Mouse (Mus musculus) fibroblast of lung, adult 2 months (primary cell): Measurements from ENCODE around the gene Hist1h4m.
"Not testable (repeated sequence)": the region's sequence is repeated elsewhere in the genome, so short reads cannot be mapped to it uniquely, and the experiment has no call there.

Experiments used
- DNase-seq: peaks from one replicate; pipeline ENCODE4 v3.0.0-alpha.2; 2011; ENCODE audit warnings: low read depth

Hist1h4m gene

GRCm38 (mm10) chr13:21811539-21811938 lies at the start of gene Hist1h4m:
Gene Hist1h4m, plus strand, starts transcription at chr13:21811746.
- not testable (repeated sequence) for DNase-seq

GRCm38 (mm10) chr13:21778814-21779766 lies 32.5 kb upstream of the Hist1h4m start:
- peak; percentile 85 for DNase-seq

- DNase-seq: no peak
Measured at GRCm38 (mm10) chr13:21779767-21780731, 31.5 kb upstream of the Hist1h4m start, which contains the start of gene Hist1h1b. Gene Hist1h1b, minus strand, starts transcription at chr13:21780625.

- no peak for DNase-seq
Measured at GRCm38 (mm10) chr13:21781021-21781555, 30.5 kb upstream of the Hist1h4m start.

GRCm38 (mm10) chr13:21781639-21782038 lies 29.9 kb upstream of the Hist1h4m start:
- DNase-seq: no peak

GRCm38 (mm10) chr13:21782361-21783254 lies 28.9 kb upstream of the Hist1h4m start:
- DNase-seq: not testable (repeated sequence)

GRCm38 (mm10) chr13:21783255-21783617 lies 28.3 kb upstream of the Hist1h4m start, which contains the start of gene Hist1h3i:
Gene Hist1h3i, minus strand, starts transcription at chr13:21783370.
- peak; percentile 79 for DNase-seq

- no peak for DNase-seq
Measured at GRCm38 (mm10) chr13:21783734-21784161, 27.8 kb upstream of the Hist1h4m start.

GRCm38 (mm10) chr13:21784311-21784710 lies 27.2 kb upstream of the Hist1h4m start:
- DNase-seq: no peak

- no peak for DNase-seq
Measured at GRCm38 (mm10) chr13:21786189-21786898, 25.2 kb upstream of the Hist1h4m start.

- DNase-seq: peak; percentile 98
Measured at GRCm38 (mm10) chr13:21786899-21787629, 24.5 kb upstream of the Hist1h4m start, which contains the start of the genes Hist1h2an and Hist1h2bp. Gene Hist1h2an, minus strand, starts transcription at chr13:21787218. Gene Hist1h2bp, plus strand, starts transcription at chr13:21787461.

GRCm38 (mm10) chr13:21787760-21788593 lies 23.6 kb upstream of the Hist1h4m start:
- no peak for DNase-seq

GRCm38 (mm10) chr13:21789925-21790324 lies 21.6 kb upstream of the Hist1h4m start:
- no peak for DNase-seq

- DNase-seq: no peak
Measured at GRCm38 (mm10) chr13:21790601-21791283, 20.8 kb upstream of the Hist1h4m start.

GRCm38 (mm10) chr13:21795584-21795983 lies 16.0 kb upstream of the Hist1h4m start:
- DNase-seq: no peak

- not testable (repeated sequence) for DNase-seq
Measured at GRCm38 (mm10) chr13:21797163-21797562, 14.4 kb upstream of the Hist1h4m start.

- not testable (repeated sequence) for DNase-seq
Measured at GRCm38 (mm10) chr13:21803058-21803457, 8.5 kb upstream of the Hist1h4m start.

- not testable (repeated sequence) for DNase-seq
Measured at GRCm38 (mm10) chr13:21810073-21810472, 1.5 kb upstream of the Hist1h4m start, which contains the start of the genes Hist1h2bq and Hist1h2ao. Gene Hist1h2bq, minus strand, starts transcription at chr13:21810197. Gene Hist1h2ao, plus strand, starts transcription at chr13:21810465.
